Mouse (Mus musculus) heart, postnatal 14 days (tissue): ENCODE measurements around the gene Tdrkh. TPM values are rescaled to one million over a fixed set of nuclear protein-coding genes. Genes with fewer than 3 reads are reported as not detected.

Source experiments
- DNase-seq, 2 experiments: peaks; one replicate each; pipeline ENCODE4 v3.0.0; 2021 to 2022
- intact Hi-C: fragments of 180-260 bp; cut with DNase I; formaldehyde crosslinking; loops from one replicate; pipeline ENCODE4 v1.15.1; 2025
- total RNA-seq, 2 experiments: library from RNA; stranded (reverse); gene quantifications; 2 replicates each; pipeline ENCODE4 v1.2.3; 2021

Gene Tdrkh
- total RNA-seq, 2 experiments from 2014 or later = 3.8 to 4.8 TPM

DNA sequence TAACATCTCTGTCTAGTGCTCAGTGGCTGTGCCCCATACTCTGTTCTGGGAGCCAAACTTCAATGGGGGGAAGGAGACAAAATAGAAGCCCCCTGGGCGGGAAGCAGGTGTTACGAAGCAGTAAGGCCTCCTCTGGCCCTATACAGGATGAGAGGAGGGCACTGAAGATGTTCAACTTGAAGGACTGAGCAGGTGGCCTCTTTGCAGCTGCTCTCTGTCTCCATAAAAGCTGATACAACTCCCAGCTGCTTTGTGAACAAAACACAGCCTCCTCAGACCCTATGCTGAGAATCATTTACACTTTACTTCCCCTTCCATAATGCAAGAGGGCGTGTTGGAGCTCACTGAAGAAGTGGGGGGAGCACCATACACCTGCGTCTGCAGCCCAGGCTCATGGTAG is 26.4 kb upstream of the Tdrkh start:
- intact Hi-C loops = no loop called here
- DNase-seq = no peak

GRCm38 (mm10) chr3:94387391-94387790 is 25.7 kb upstream of the Tdrkh start:
- no peak for DNase-seq
- intact Hi-C loops = no loop called here

DNA sequence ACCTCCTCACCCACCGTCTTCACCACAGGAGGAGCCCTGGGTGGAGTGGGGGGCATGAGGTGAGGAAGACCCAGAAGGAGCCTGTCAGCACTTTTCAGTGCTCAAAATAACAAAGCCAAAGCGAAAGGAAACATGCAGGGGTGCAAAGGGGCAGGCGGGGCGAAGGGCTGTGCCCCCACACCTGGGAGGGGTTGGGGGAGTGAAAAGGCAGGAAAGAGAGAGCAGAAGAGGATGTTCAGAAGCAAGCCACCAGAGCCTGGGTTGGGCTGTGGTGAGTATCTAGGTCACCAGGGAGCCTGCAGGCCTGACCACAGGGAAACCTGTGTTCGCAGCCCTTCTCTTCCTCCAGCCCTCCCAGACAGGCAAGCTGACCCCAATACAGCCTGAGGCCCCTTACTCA is 25.0 kb upstream of the Tdrkh start:
- no peak for DNase-seq
- intact Hi-C loops = no loop called here

- no peak for DNase-seq
- intact Hi-C loops = no loop called here
Observed at GRCm38 (mm10) chr3:94389420-94389819, 23.7 kb upstream of the Tdrkh start.

DNA sequence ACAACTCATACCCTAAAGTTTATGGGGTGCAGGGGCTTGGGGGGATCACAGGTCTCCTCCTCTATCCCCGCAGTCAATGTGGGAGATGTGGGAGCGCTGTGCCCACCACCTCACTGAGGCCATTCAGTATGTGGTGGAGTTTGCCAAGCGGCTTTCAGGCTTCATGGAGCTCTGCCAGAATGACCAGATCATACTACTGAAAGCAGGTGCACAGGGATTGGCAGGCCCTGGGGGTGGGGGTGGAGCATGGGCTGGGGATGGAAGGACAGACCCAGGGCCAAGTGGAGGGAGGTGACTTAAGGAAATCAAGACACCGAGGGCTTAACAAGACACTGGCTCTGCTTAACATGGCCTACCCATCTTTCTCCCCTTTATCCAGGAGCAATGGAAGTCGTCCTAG is 22.1 kb upstream of the Tdrkh start:
- DNase-seq = no peak
- intact Hi-C loops = no loop called here

GRCm38 (mm10) chr3:94392128-94392527 is 20.9 kb upstream of the Tdrkh start:
- intact Hi-C loops = no loop called here
- DNase-seq = no peak

- DNase-seq = no peak
- intact Hi-C loops = no loop called here
Observed at GRCm38 (mm10) chr3:94393049-94393448, 20.0 kb upstream of the Tdrkh start.

GRCm38 (mm10) chr3:94396336-94396735 is 16.7 kb upstream of the Tdrkh start:
- DNase-seq = no peak
- intact Hi-C loops = no loop called here

- DNase-seq = no peak
- intact Hi-C loops = no loop called here
Observed at GRCm38 (mm10) chr3:94396851-94397250, 16.2 kb upstream of the Tdrkh start.

- intact Hi-C loops = no loop called here
- DNase-seq = no peak
Observed at GRCm38 (mm10) chr3:94398217-94398616, 14.9 kb upstream of the Tdrkh start, which contains the start of gene Lingo4. Lingo4 (plus strand) TSS chr3:94398517.

DNA sequence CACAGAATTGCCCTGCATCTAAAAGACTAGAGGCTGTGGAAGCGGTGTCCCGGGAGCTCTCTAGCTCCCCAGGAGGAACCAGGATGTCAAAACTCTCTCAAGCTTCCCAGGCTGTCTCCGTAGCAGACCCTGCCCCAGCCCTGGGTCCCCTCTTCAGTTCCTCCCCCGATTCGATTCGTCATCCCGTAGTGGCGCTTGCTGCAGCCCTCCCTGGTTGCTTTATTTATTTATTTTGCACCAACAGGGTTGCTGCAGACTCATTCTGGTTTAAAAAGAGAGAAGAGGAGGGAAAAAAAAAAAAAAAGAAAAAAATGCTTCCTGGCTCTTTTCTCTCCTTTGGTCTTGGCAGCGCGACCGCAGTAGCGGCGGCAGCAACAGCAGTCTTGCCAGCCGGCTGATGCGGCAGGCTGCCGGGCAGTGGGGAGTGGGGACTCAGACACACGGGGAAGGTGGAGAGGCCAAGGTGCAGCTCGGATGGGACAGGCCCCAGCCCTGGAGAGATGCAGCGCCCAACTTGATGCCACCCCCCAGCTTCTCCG is 14.1 kb upstream of the Tdrkh start:
- intact Hi-C loops = no loop called here

GRCm38 (mm10) chr3:94399663-94400310 is 13.3 kb upstream of the Tdrkh start:
- intact Hi-C loops = no loop called here
- DNase-seq = no peak

More for the DNA sequence above, 14.1 kb upstream of the Tdrkh start:
- DNase-seq = peak; percentile 14 to 23

DNA sequence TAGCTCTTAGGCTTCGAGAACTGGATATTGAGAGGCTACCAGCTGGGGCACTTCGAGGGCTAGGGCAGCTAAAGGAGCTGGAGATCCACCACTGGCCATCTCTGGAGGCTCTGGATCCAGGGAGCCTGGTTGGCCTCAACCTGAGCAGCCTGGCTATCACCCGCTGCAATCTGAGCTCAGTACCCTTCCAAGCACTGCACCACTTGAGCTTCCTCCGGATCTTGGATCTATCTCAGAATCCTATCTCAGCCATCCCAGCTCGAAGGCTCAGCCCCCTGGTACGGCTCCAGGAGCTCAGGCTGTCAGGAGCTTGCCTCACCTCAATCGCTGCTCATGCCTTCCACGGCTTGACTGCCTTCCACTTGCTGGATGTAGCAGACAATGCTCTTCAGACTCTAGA is 10.6 kb upstream of the Tdrkh start:
- no peak for DNase-seq

GRCm38 (mm10) chr3:94404366-94405054 is 8.6 kb upstream of the Tdrkh start:
- DNase-seq = peak in 1 of 2 experiments; percentile 13
- intact Hi-C loops = no loop called here

More for the DNA sequence above, 10.6 kb upstream of the Tdrkh start:
- intact Hi-C loops = no loop called here

DNA sequence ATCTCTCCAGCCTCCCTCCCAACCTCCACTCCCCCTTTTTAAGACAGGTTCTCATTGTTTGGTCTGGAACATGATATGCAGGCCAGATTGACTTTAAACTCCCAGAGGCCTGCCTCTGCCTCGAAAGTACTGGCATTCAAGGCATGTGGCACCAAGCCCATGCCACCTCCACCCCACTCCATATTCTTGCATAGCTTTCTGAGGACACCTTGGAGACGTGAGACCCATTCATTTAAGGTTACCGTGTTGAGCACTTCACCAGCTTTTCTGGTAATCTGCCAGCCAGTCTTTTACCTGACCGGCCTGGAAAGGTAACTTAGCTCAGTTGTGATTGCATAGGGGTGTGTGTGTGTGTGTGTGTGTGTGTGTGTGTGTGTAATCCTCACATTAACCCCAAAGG is 7.5 kb upstream of the Tdrkh start:
- intact Hi-C loops = no loop called here
- no peak for DNase-seq

DNA sequence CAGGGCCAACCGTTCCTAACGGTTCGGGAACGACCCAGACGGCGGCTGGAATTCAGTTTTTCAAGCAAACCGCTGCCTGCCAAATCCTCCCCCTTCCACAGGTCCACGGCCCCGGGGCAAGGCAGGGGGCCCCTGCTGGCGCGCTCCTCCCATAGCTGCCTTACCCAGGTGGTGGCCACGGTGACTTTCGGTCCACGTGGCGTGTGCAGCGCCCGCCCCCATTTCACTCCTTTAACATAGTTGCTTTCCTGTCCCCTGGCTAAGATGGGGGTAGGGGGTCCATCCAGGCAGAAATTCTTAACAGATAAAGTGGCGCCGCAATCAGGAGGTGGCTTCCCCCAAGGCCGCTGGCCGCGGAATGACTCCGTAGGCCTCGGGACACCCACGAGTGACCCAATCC is 543 bp upstream of the Tdrkh start:
- intact Hi-C loops = no loop called here
- peak in 1 of 2 experiments; percentile 9 for DNase-seq

DNA sequence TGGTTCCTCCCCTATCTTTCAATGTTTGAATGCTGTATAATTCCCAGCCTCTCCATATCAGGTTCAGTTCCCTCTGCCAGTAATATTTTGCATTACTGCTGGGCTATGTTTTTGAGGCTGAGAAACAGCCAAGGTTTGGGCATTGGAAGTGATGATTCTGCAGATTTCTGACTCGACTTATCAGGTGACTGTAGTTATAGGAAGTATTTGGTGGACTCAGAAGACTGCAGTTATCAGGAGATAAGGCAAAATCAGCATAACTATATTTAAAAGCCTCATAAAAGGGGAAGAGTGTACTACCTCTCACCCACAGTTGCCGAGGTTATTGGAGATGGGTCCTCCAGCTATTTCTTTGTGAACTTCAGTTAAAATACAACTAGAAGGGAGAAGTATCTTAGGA is 17.9 kb downstream of the Tdrkh start:
- no peak for DNase-seq
- intact Hi-C loops = no loop called here

DNA sequence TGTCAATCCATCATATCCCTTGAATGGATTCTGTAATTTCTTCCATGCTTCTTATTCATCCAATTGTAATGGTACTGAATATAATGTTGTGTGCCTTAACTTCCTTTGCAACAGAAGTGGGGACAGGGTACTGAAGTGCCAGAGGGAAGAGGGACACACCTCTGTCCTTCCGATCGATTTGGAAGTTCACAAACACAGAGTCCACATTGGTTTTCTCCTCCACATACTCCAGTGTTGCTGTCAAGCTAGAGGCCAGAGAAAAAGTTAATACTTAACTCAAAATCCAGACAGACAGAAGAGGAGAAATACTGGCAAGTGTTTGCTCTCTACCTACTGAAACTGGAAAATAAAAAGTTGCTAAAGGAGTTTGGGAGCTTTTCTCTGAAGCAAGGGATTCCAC is 21.2 kb downstream of the Tdrkh start:
- intact Hi-C loops = no loop called here
- no peak for DNase-seq

GRCm38 (mm10) chr3:94436420-94436819 is 23.3 kb downstream of the Tdrkh start:
- no peak for DNase-seq
- intact Hi-C loops = no loop called here

- peak in 1 of 2 experiments; percentile 4 for DNase-seq
Observed at GRCm38 (mm10) chr3:94441182-94441581, 28.1 kb downstream of the Tdrkh start.

DNA sequence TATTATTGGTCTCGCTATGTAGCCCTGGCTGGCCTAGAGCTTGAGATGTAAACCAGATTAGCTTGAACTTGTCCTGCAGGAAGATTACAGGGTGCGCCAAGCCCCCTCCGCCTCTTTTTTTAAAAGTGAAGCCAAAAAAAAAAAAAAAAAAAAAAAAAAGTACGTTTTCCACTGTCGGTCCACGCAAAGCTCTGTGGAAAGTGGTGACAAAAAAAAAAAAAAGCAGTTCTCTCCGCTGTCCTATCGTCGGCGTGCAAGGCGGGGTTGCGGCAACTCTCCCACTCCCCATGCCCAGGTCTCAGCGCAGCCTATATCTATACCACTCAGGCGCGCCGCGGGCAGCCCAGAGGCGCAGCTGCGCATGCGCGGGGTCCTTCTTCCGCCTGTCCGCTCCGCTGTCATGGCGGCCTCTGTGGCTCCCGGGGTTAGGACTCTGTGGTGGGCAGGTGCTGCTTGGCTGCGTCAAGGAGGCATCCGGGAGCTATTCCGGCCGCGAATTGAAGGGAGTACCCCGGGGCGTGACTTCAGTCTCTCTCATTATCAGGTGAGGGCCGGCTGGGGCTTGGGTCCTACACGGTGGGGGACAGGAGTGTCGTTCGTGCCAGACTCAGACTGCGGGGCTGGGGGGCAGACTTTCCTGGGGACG is 30.0 kb downstream of the Tdrkh start, which contains the start of gene Mrpl9:
TSS of gene Mrpl9 (plus strand) at position 368 of the 646 bp plus-strand sequence.
- intact Hi-C loops = loop anchor here (5.0 kb wide), 1 partner anchor 76 kb away; no protein-coding TSS in a partner anchor
- peak; percentile 97 to 98 for DNase-seq

More at GRCm38 (mm10) chr3:94441182-94441581, 28.1 kb downstream of the Tdrkh start:
- intact Hi-C loops = loop anchor here (5.0 kb wide), 1 partner anchor 74 kb away; no protein-coding TSS in a partner anchor
